Comparison of ENCODE assay signal across 20 mouse cellular contexts in the genomic region with DNA sequence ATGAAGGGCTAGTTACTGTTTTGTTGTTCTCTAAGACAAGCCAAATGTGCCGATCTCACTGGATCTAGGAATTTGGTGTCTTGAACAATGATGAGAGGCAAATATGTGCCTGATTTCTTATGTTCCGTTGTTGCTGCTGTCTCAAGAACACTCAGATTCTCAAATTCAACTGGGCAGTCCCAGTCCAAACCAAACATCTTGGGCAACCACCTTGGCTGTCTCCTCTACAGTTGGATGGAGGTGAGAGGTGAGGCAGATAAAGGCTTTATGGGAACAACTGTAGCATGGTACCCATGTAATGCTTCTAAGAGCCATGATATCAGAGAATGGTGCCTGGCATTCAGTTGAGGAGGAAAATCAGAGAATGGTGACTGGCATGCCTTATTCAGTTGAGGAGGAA.
"Had no signal": no experiment of that assay in that cellular context is flagged by ENCODE, and none has a peak within 500 bp of the region (broad histone marks: within the 10 kb centered on the region; RNA-seq: fewer than 3 reads in every experiment).

No protein-coding gene starts in this region.

- H3K4me1 ChIP-seq: intestine, embryonic 15.5 days; limb, embryonic 10.5 days had no signal

- DNase-seq: kidney, adult 11 months; kidney, adult 8-10 months; kidney, postnatal 14 days; kidney, postnatal 4 days; lung, adult 18-20 months; lung, postnatal 14 days; retina, postnatal 1 day; right cerebral cortex, postnatal 25 days; spleen, adult 18-20 months; thymus, adult 18-20 months; thymus, postnatal 36 days had no signal

- H3K9me3 ChIP-seq: intestine, embryonic 15.5 days; limb, embryonic 10.5 days; limb, embryonic 13.5 days; megakaryocyte, embryonic 14.5 days; midbrain, embryonic 10.5 days; midbrain, embryonic 13.5 days; neural tube, embryonic 13.5 days had no signal

- ATAC-seq: midbrain, embryonic 13.5 days; midbrain, embryonic 16.5 days had no signal

- H3K36me3 ChIP-seq: limb, embryonic 10.5 days; neural tube, embryonic 13.5 days had no signal

- H3K27ac ChIP-seq: intestine, embryonic 15.5 days; limb, embryonic 10.5 days; limb, embryonic 13.5 days; midbrain, embryonic 10.5 days; midbrain, embryonic 13.5 days; neural tube, embryonic 13.5 days had no signal

- H3K27me3 ChIP-seq: intestine, embryonic 15.5 days; limb, embryonic 13.5 days; megakaryocyte, embryonic 14.5 days; midbrain, embryonic 13.5 days; neural tube, embryonic 13.5 days had no signal

- H3K4me3 ChIP-seq: intestine, embryonic 15.5 days; limb, embryonic 10.5 days; limb, embryonic 13.5 days; megakaryocyte, embryonic 14.5 days; midbrain, embryonic 10.5 days; midbrain, embryonic 13.5 days; myocyte; neural tube, embryonic 13.5 days had no signal

- H3K9ac ChIP-seq: intestine, embryonic 15.5 days; limb, embryonic 13.5 days; midbrain, embryonic 13.5 days; neural tube, embryonic 13.5 days had no signal

- H3K4me2 ChIP-seq: intestine, embryonic 15.5 days; limb, embryonic 13.5 days; midbrain, embryonic 13.5 days; neural tube, embryonic 13.5 days had no signal
